In genomic region chr7:142572992-142573391, GRCm38 (mm10) we compare ENCODE assay signal across 16 mouse cellular contexts. TPM values are rescaled to one million over a fixed set of nuclear protein-coding genes. Genes with fewer than 3 reads are reported as not detected.
DNase-seq lines count a peak whose midpoint lies in the region; ATAC-seq lines count a peak whose summit lies in the region.
"Had no signal": no experiment of that assay in that cellular context is flagged by ENCODE, and none has a peak within 500 bp of the region (broad histone marks: within the 10 kb centered on the region; RNA-seq: fewer than 3 reads in every experiment).

No protein-coding gene starts in this region.

- H3K4me3 ChIP-seq in forebrain, embryonic 10.5 days, result no peak overlapping the region
- H3K4me3 ChIP-seq in forebrain, embryonic 15.5 days, result no peak overlapping the region
- no peak overlapping the region for H3K4me3 ChIP-seq in kidney, embryonic 14.5 days (ENCODE audit: low read length)
- no peak overlapping the region for H3K4me3 ChIP-seq in embryonic facial prominence, embryonic 14.5 days (ENCODE audit: low read depth, low read length)
- H3K4me3 ChIP-seq in liver, embryonic 15.5 days (replicated peaks), result no peak overlapping the region
- H3K4me3 ChIP-seq: midbrain, embryonic 15.5 days; neural tube, embryonic 15.5 days had no signal

- H3K9me3 ChIP-seq in forebrain, embryonic 10.5 days, result no peaks in the 10 kb centered on the region
- H3K9me3 ChIP-seq in forebrain, embryonic 15.5 days, result no peaks in the 10 kb centered on the region
- H3K9me3 ChIP-seq in kidney, embryonic 14.5 days (ENCODE audit: control insufficient read depth, low read length), result no peaks in the 10 kb centered on the region
- H3K9me3 ChIP-seq in embryonic facial prominence, embryonic 14.5 days (ENCODE audit: control insufficient read depth, low read length), result no peaks in the 10 kb centered on the region
- no peaks in the 10 kb centered on the region for H3K9me3 ChIP-seq in liver, embryonic 15.5 days (replicated peaks)
- H3K9me3 ChIP-seq: G1E; midbrain, embryonic 15.5 days; neural tube, embryonic 15.5 days had no signal

- no peak for ATAC-seq in forebrain, embryonic 15.5 days (replicated peaks)
- ATAC-seq in kidney, embryonic 14.5 days (ENCODE audit: low FRiP score, low TSS enrichment), result no peak
- ATAC-seq in embryonic facial prominence, embryonic 14.5 days (ENCODE audit: low read depth), result peak; percentile 58
- no peak for ATAC-seq in liver, embryonic 15.5 days (ENCODE audit: insufficient read depth)
- ATAC-seq: midbrain, embryonic 15.5 days had no signal

- H3K9ac ChIP-seq in forebrain, embryonic 15.5 days (replicated peaks), result no peak overlapping the region
- peak overlapping the region; percentile 37 for H3K9ac ChIP-seq in kidney, embryonic 14.5 days (ENCODE audit: low read depth, low read length)
- peak overlapping the region; percentile 41; the same call in 1 of the 2 replicates for H3K9ac ChIP-seq in embryonic facial prominence, embryonic 14.5 days (ENCODE audit: low read depth, low read length)
- no peak overlapping the region for H3K9ac ChIP-seq in liver, embryonic 15.5 days
- H3K9ac ChIP-seq: midbrain, embryonic 15.5 days; neural tube, embryonic 15.5 days had no signal

- H3K27ac ChIP-seq in forebrain, embryonic 10.5 days, result peak overlapping the region; percentile 81
- no peak overlapping the region for H3K27ac ChIP-seq in forebrain, embryonic 15.5 days (replicated peaks)
- H3K27ac ChIP-seq in kidney, embryonic 14.5 days (ENCODE audit: low read depth, low read length), result peak overlapping the region; percentile 91
- peak overlapping the region; percentile 96 for H3K27ac ChIP-seq in embryonic facial prominence, embryonic 14.5 days (replicated peaks; ENCODE audit: low read depth, low read length)
- H3K27ac ChIP-seq in liver, embryonic 15.5 days (replicated peaks), result peak overlapping the region; percentile 65
- H3K27ac ChIP-seq: midbrain, embryonic 15.5 days had no signal

- intact Hi-C loops in gastrocnemius, postnatal 14 days (cut with DNase I; ENCODE audit: low total_unique reads), result no loop called here

- WGBS in forebrain, embryonic 10.5 days, result 38% methylated on average over 6 of the region's 6 CpGs
- 49% methylated on average over 6 of the region's 6 CpGs for WGBS in forebrain, embryonic 15.5 days
- whole genome bisulfite sequencing in kidney, embryonic 14.5 days, result 3% methylated on average over 6 of the region's 6 CpGs
- WGBS in embryonic facial prominence, embryonic 14.5 days, result 4% methylated on average over 6 of the region's 6 CpGs
- WGBS in liver, embryonic 15.5 days (ENCODE audit: insufficient replicate concordance), result 50% methylated on average over 6 of the region's 6 CpGs

- H3K4me2 ChIP-seq in forebrain, embryonic 15.5 days (replicated peaks), result no peak overlapping the region
- no peak overlapping the region; the same call in 1 of the 2 replicates for H3K4me2 ChIP-seq in kidney, embryonic 14.5 days (replicated peaks; ENCODE audit: low read depth, low read length)
- peak overlapping the region; percentile 25; the same call in 1 of the 2 replicates for H3K4me2 ChIP-seq in embryonic facial prominence, embryonic 14.5 days (ENCODE audit: low read depth, low read length)
- H3K4me2 ChIP-seq in liver, embryonic 15.5 days, result no peak overlapping the region
- H3K4me2 ChIP-seq: midbrain, embryonic 15.5 days; neural tube, embryonic 15.5 days had no signal

- H3K4me1 ChIP-seq in forebrain, embryonic 10.5 days, result peaks cover 80% of the 10 kb centered on the region
- H3K4me1 ChIP-seq in forebrain, embryonic 15.5 days, result 0 out of 2 replicates have a peak, but pooled peaks cover 4% of the 10 kb centered on the region
- peaks cover 72% of the 10 kb centered on the region for H3K4me1 ChIP-seq in kidney, embryonic 14.5 days (ENCODE audit: control insufficient read depth, insufficient read depth, low read length)
- peaks cover 58% of the 10 kb centered on the region for H3K4me1 ChIP-seq in embryonic facial prominence, embryonic 14.5 days (ENCODE audit: control insufficient read depth, insufficient read depth, low read length)
- peaks cover 26% of the 10 kb centered on the region for H3K4me1 ChIP-seq in liver, embryonic 15.5 days (replicated peaks)
- H3K4me1 ChIP-seq: midbrain, embryonic 15.5 days had no signal

- peaks cover 14% of the 10 kb centered on the region for H3K27me3 ChIP-seq in forebrain, embryonic 10.5 days (ENCODE audit: poor library complexity, severe bottlenecking)
- H3K27me3 ChIP-seq in forebrain, embryonic 15.5 days, result no peaks in the 10 kb centered on the region
- no peaks in the 10 kb centered on the region for H3K27me3 ChIP-seq in kidney, embryonic 14.5 days (ENCODE audit: control insufficient read depth, insufficient read depth, low read length)
- H3K27me3 ChIP-seq in embryonic facial prominence, embryonic 14.5 days (replicated peaks; ENCODE audit: control insufficient read depth, insufficient read depth, low read length), result no peaks in the 10 kb centered on the region
- peaks cover 11% of the 10 kb centered on the region for H3K27me3 ChIP-seq in liver, embryonic 15.5 days
- H3K27me3 ChIP-seq: midbrain, embryonic 15.5 days; neural tube, embryonic 15.5 days had no signal

- DNase-seq in forebrain, embryonic 10.5 days (ENCODE audit: extremely low spot score, low spot score), result no peak
- no peak for DNase-seq in kidney, postnatal 36 days
- DNase-seq in embryonic facial prominence, embryonic 14.5 days (ENCODE audit: low spot score), result peak; percentile 91
- no peak for DNase-seq in frontal cortex, postnatal 36 days (ENCODE audit: low spot score in 2 of 2)
- DNase-seq in gastrocnemius, postnatal 14 days, result no peak
- DNase-seq: cerebellum, postnatal 14 days; gastrocnemius, postnatal 25 days; kidney, adult 11 months; lung, postnatal 14 days; right cerebral cortex, postnatal 14 days had no signal

- no peaks in the 10 kb centered on the region for H3K36me3 ChIP-seq in forebrain, embryonic 10.5 days (replicated peaks)
- no peaks in the 10 kb centered on the region for H3K36me3 ChIP-seq in forebrain, embryonic 15.5 days
- H3K36me3 ChIP-seq in kidney, embryonic 14.5 days (ENCODE audit: control insufficient read depth, insufficient read depth, low read length), result peaks cover 8% of the 10 kb centered on the region; the same call in 1 of the 2 replicates
- no peaks in the 10 kb centered on the region for H3K36me3 ChIP-seq in embryonic facial prominence, embryonic 14.5 days (ENCODE audit: control insufficient read depth, insufficient read depth, low read length)
- H3K36me3 ChIP-seq in liver, embryonic 15.5 days (replicated peaks), result no peaks in the 10 kb centered on the region
- H3K36me3 ChIP-seq: G1E; midbrain, embryonic 15.5 days; neural tube, embryonic 15.5 days had no signal

RNA-seq across cellular contexts. Expression of gene Mrpl23, which starts 40.5 kb away (rescaled TPM):
- 15.8 and 16.1 TPM in 2 replicates for polyA plus RNA-seq in forebrain, embryonic 10.5 days (2016; fragmentation: Nextera tagmentation; extraction: Ambion mirVana)
- 20.1 and 22.4 TPM in 2 replicates for polyA plus RNA-seq in forebrain, embryonic 15.5 days (2015; fragmentation: Nextera tagmentation; extraction: Ambion mirVana)
- 30.3 and 33.4 TPM in 2 replicates for polyA plus RNA-seq in kidney, embryonic 14.5 days (2014; fragmentation: Nextera tagmentation; extraction: Ambion mirVana)
- polyA plus RNA-seq in embryonic facial prominence, embryonic 14.5 days (2014; fragmentation: Nextera tagmentation; extraction: Ambion mirVana), result 30.3 and 33.1 TPM in 2 replicates
- 9.8 and 11.9 TPM in 2 replicates for polyA plus RNA-seq in liver, embryonic 15.5 days (2015; fragmentation: Nextera tagmentation; extraction: Ambion mirVana)
- total RNA-seq in gastrocnemius, postnatal 14 days (2021), result 1 to 10 TPM; 5.0 to 5.2 TPM

Comparison
In these comparisons a context has a peak if more than half of its experiments do, and no peak if none do; other contexts are left out.
1. H3K9ac ChIP-seq: peak in kidney, embryonic 14.5 days (single experiment) and embryonic facial prominence, embryonic 14.5 days (single experiment); none in forebrain, embryonic 15.5 days (single experiment) and liver, embryonic 15.5 days (single experiment).